Mouse (Mus musculus) CH12.LX (cell line): ENCODE results near the gene Urm1. TPM values are rescaled to one million over a fixed set of nuclear protein-coding genes. Genes with fewer than 3 reads are reported as not detected.

Source experiments
- DNase-seq: peaks from one replicate; pipeline ENCODE4 v3.0.0-alpha.2; 2013; ENCODE audit errors: extremely low read depth
- H3K27ac ChIP-seq: 2 replicates; pipeline ENCODE4 v1.5.1; 2012; ENCODE audit warnings: low read depth, mild to moderate bottlenecking, control low read depth, moderate library complexity; ENCODE audit not compliant: insufficient read depth
- H3K27me3 ChIP-seq: replicated peaks from 2 replicates; pipeline ENCODE3; 2012; ENCODE audit warnings: inconsistent platforms
- H3K36me3 ChIP-seq, 2 experiments: replicated peaks in 1 of 2; 2 replicates each; pipeline versions ENCODE3 to v1.6.1; 2012; ENCODE audit warnings: inconsistent platforms in 1 of 2, low read length in 1 of 2, mild to moderate bottlenecking in 1 of 2, mixed read lengths in 1 of 2, moderate library complexity in 1 of 2; ENCODE audit not compliant: control insufficient read depth in 1 of 2, insufficient read depth in 1 of 2
- H3K4me1 ChIP-seq, 2 experiments: 2 replicates each; pipeline ENCODE4 v1.6.1; 2012; ENCODE audit warnings: inconsistent platforms in 1 of 2, moderate library complexity in 1 of 2; ENCODE audit not compliant: insufficient read depth in 2 of 2, control insufficient read depth in 1 of 2
- H3K4me2 ChIP-seq: 2 replicates; pipeline ENCODE4 v1.6.1; 2012; ENCODE audit warnings: low read depth, mild to moderate bottlenecking, control low read depth; ENCODE audit not compliant: poor library complexity, insufficient read depth, severe bottlenecking
- H3K4me3 ChIP-seq, 3 experiments: fragments of 150-350 bp in 1 of 3; sonication (generic) in 1 of 3; replicated peaks in 1 of 3; 2 replicates each; pipeline versions ENCODE3 to v1.5.1; 2011 to 2012; ENCODE audit warnings: low read depth in 2 of 3, low read length in 2 of 3, mild to moderate bottlenecking in 2 of 3, moderate library complexity in 2 of 3, control low read depth in 1 of 3, improper control_type of control experiment in 1 of 3, inconsistent platforms in 1 of 3, mixed read lengths in 1 of 3; ENCODE audit not compliant: poor library complexity in 1 of 3
- H3K79me2 ChIP-seq: replicated peaks from 2 replicates; pipeline ENCODE4 v1.6.1; 2012; ENCODE audit warnings: mild to moderate bottlenecking, moderate library complexity; ENCODE audit not compliant: control insufficient read depth, poor library complexity, insufficient read depth, severe bottlenecking; ENCODE audit errors: extremely low read depth
- H3K9ac ChIP-seq: 2 replicates; pipeline ENCODE4 v1.6.1; 2012; ENCODE audit warnings: low read depth, mild to moderate bottlenecking, control low read depth, moderate library complexity; ENCODE audit not compliant: insufficient read depth
- H3K9me3 ChIP-seq: replicated peaks from 2 replicates; pipeline ENCODE3; 2012; ENCODE audit warnings: low read length, inconsistent platforms, mixed read lengths
- CTCF ChIP-seq, 2 experiments: IDR thresholded peaks in 1 of 2; conservative IDR thresholded peaks in 1 of 2; 2 replicates each; pipeline ENCODE4 v1.5.1; 2011 to 2012; ENCODE audit warnings: low read depth in 2 of 2, low read length in 2 of 2, improper control_type of control experiment in 1 of 2, inconsistent platforms in 1 of 2, mild to moderate bottlenecking in 1 of 2, moderate library complexity in 1 of 2
- ELF1 ChIP-seq: IDR thresholded peaks from 2 replicates; pipeline ENCODE4 v1.6.1; 2014; ENCODE audit warnings: low read depth, mild to moderate bottlenecking, inconsistent platforms, low read length, improper control_type of control experiment
- EP300 ChIP-seq: IDR thresholded peaks from 2 replicates; pipeline ENCODE4 v1.6.1; 2011; ENCODE audit warnings: low read length, improper control_type of control experiment
- GABPA ChIP-seq: IDR thresholded peaks from 2 replicates; pipeline ENCODE4 v1.6.1; 2012; ENCODE audit warnings: low read depth, low read length, improper control_type of control experiment, inconsistent platforms; ENCODE audit not compliant: insufficient replicate concordance
- IRF4 ChIP-seq: IDR thresholded peaks from 2 replicates; pipeline ENCODE4 v1.6.1; 2014; ENCODE audit warnings: low read depth, mild to moderate bottlenecking, inconsistent platforms, low read length, improper control_type of control experiment
- JUN ChIP-seq: IDR thresholded peaks from 2 replicates; pipeline ENCODE4 v1.6.1; 2011; ENCODE audit warnings: low read depth, mild to moderate bottlenecking, low read length, improper control_type of control experiment, moderate library complexity; ENCODE audit not compliant: insufficient read depth
- JUND ChIP-seq: conservative IDR thresholded peaks from 2 replicates; pipeline ENCODE4 v1.6.1; 2011; ENCODE audit warnings: low read depth, low read length, improper control_type of control experiment
- MEF2A ChIP-seq: IDR thresholded peaks from 2 replicates; pipeline ENCODE4 v1.6.1; 2014; ENCODE audit warnings: low read depth, mild to moderate bottlenecking, inconsistent platforms, low read length, improper control_type of control experiment, borderline replicate concordance
- MXI1 ChIP-seq: IDR thresholded peaks from 2 replicates; pipeline ENCODE4 v1.6.1; 2011; ENCODE audit warnings: mild to moderate bottlenecking, low read depth, low read length, improper control_type of control experiment
- MYC ChIP-seq: IDR thresholded peaks from 2 replicates; pipeline ENCODE4 v1.6.1; 2011; ENCODE audit warnings: low read depth, mild to moderate bottlenecking, improper control_type of control experiment, low read length
- NELFE ChIP-seq: IDR thresholded peaks from 2 replicates; pipeline ENCODE4 v1.6.1; 2011; ENCODE audit warnings: low read depth, low read length, improper control_type of control experiment
- NRF1 ChIP-seq: IDR thresholded peaks from 2 replicates; pipeline ENCODE4 v1.6.1; 2014; ENCODE audit warnings: low read depth, mild to moderate bottlenecking, inconsistent platforms, low read length, improper control_type of control experiment, moderate library complexity
- PAX5 ChIP-seq: IDR thresholded peaks from 2 replicates; pipeline ENCODE4 v1.6.1; 2012; ENCODE audit warnings: low read length, inconsistent platforms, mixed read lengths
- POLR2A ChIP-seq: IDR thresholded peaks from 2 replicates; pipeline ENCODE4 v1.6.1; 2011; ENCODE audit warnings: low read depth, mild to moderate bottlenecking, improper control_type of control experiment, low read length
- RAD21 ChIP-seq: IDR thresholded peaks from 2 replicates; pipeline ENCODE4 v1.6.1; 2011; ENCODE audit warnings: low read depth, mild to moderate bottlenecking, low read length, improper control_type of control experiment, moderate library complexity
- RCOR1 ChIP-seq: conservative IDR thresholded peaks from 2 replicates; pipeline ENCODE4 v1.6.1; 2012; ENCODE audit warnings: low read depth, mild to moderate bottlenecking, inconsistent platforms, low read length, improper control_type of control experiment
- SMC3 ChIP-seq: IDR thresholded peaks from 2 replicates; pipeline ENCODE4 v1.6.1; 2011; ENCODE audit warnings: low read depth, low read length, improper control_type of control experiment
- TBP ChIP-seq: conservative IDR thresholded peaks from 2 replicates; pipeline ENCODE4 v1.6.1; 2011; ENCODE audit warnings: low read depth, low read length, improper control_type of control experiment
- TCF12 ChIP-seq: IDR thresholded peaks from 2 replicates; pipeline ENCODE4 v1.6.1; 2014; ENCODE audit warnings: low read depth, mild to moderate bottlenecking, inconsistent platforms, low read length, improper control_type of control experiment
- UBTF ChIP-seq: IDR thresholded peaks from 2 replicates; pipeline ENCODE4 v1.6.1; 2012; ENCODE audit warnings: low read depth, mild to moderate bottlenecking, inconsistent platforms, low read length, improper control_type of control experiment, moderate library complexity
- USF1 ChIP-seq: IDR thresholded peaks from 2 replicates; pipeline ENCODE4 v1.6.1; 2014; ENCODE audit warnings: low read depth, mild to moderate bottlenecking, inconsistent platforms, low read length, improper control_type of control experiment
- USF2 ChIP-seq: conservative IDR thresholded peaks from 2 replicates; pipeline ENCODE4 v1.6.1; 2011; ENCODE audit warnings: low read depth, low read length, improper control_type of control experiment
- ZKSCAN1 ChIP-seq: IDR thresholded peaks from 2 replicates; pipeline ENCODE4 v1.6.1; 2012; ENCODE audit warnings: low read depth, inconsistent platforms, low read length, improper control_type of control experiment, borderline replicate concordance
- ZNF384 ChIP-seq: IDR thresholded peaks from 2 replicates; pipeline ENCODE4 v1.6.1; 2012; ENCODE audit warnings: low read depth, low read length, improper control_type of control experiment, inconsistent platforms
- dilution Hi-C: fragments of 300-500 bp; cut with MboI; formaldehyde crosslinking; loops from 2 replicates; pipeline ENCODE4 v1.14.3; 2020; ENCODE audit warnings: low sequenced_read_pairs; ENCODE audit not compliant: extremely low pct_unique_long_range_greater_than_20kb, extremely low pct_ligation_motif_present
- in situ Hi-C: fragments of 300-500 bp; cut with MboI; formaldehyde crosslinking; loops from 3 replicates; pipeline ENCODE4 v1.14.3; 2019; ENCODE audit warnings: low sequenced_read_pairs, low pct_ligation_motif_present, low pct_unique_long_range_greater_than_20kb, mixed read lengths
- polyA plus RNA-seq: library from polyadenylated mRNA; unstranded; fragments of >175 nt; gene quantifications from 2 replicates; pipeline ENCODE4 v1.2.1, GENCODE M21; 2012; ENCODE audit warnings: low read depth; ENCODE audit not compliant: insufficient read length
- total RNA-seq, 2 experiments: library from RNA; depleted of rRNA; stranded (reverse); fragments of 300-350 nt in 1 of 2; fragments of >200 nt in 1 of 2; gene quantifications; 2 replicates each; pipeline ENCODE4 v1.2.3; 2012 to 2014

Gene Urm1
- total and polyA plus RNA-seq, 3 experiments, result 25.6 to 31.9 (median 29.2) TPM

DNA sequence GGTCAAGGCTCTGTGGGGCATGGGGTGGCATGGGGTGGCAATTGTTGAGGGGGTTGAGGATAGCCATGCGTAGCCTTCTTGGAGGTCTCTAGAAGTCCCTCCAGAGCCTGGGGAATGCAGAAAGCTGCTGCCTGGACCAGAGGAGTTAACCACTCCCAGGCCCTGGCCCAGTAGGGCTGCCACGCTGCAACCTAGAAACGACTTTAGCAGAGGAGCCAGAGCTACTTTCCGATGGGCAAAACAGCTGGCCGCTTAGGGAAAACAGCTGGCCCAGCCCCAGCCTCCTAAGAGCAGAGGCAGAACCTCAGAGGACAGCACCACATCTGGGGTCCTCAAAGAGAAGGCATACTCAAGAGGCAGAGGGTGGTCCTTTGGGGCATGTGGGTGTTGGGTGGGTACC, 38.1 kb downstream of the Urm1 start:
- no peak overlapping the region for H3K4me2 ChIP-seq
- H3K79me2 ChIP-seq, result no peaks in the 10 kb centered on the region
- no peaks in the 10 kb centered on the region for H3K36me3 ChIP-seq
- no peak overlapping the region for H3K9ac ChIP-seq
- in situ Hi-C loops, result loop anchor here (5.0 kb wide), 1 partner anchor 41 kb away; no protein-coding TSS in a partner anchor
- H3K9me3 ChIP-seq, result no peaks in the 10 kb centered on the region
- dilution Hi-C loops, result no loop called here
- no peak overlapping the region for H3K4me3 ChIP-seq
- H3K4me1 ChIP-seq, result peaks cover 0 to 3% of the 10 kb centered on the region in 2 experiments; a peak in 1 of 4 replicates
- DNase-seq, result no peak
- no peak overlapping the region for H3K27ac ChIP-seq
- peaks cover 6% of the 10 kb centered on the region for H3K27me3 ChIP-seq
- TF ChIP-seq ZNF384, result no peak
- TF ChIP-seq MEF2A, result no peak
- TF ChIP-seq TCF12, result no peak
- no peak for TF ChIP-seq JUN
- no peak for TF ChIP-seq CTCF (conservative IDR thresholded peaks at IDR 0.05 in 1 of 2, IDR thresholded peaks at IDR 0.05 in 1 of 2; ENCODE audit: low read depth in 2 of 2, low read length in 2 of 2)
- no peak for TF ChIP-seq USF2
- no peak for TF ChIP-seq ELF1
- no peak for TF ChIP-seq NRF1
- TF ChIP-seq POLR2A, result no peak
- TF ChIP-seq IRF4, result no peak
- no peak for TF ChIP-seq USF1
- TF ChIP-seq RCOR1, result no peak
- no peak for TF ChIP-seq MXI1
- TF ChIP-seq GABPA, result no peak
- no peak for TF ChIP-seq EP300
- no peak for TF ChIP-seq TBP
- no peak for TF ChIP-seq UBTF
- TF ChIP-seq PAX5, result no peak
- TF ChIP-seq JUND, result no peak

DNA sequence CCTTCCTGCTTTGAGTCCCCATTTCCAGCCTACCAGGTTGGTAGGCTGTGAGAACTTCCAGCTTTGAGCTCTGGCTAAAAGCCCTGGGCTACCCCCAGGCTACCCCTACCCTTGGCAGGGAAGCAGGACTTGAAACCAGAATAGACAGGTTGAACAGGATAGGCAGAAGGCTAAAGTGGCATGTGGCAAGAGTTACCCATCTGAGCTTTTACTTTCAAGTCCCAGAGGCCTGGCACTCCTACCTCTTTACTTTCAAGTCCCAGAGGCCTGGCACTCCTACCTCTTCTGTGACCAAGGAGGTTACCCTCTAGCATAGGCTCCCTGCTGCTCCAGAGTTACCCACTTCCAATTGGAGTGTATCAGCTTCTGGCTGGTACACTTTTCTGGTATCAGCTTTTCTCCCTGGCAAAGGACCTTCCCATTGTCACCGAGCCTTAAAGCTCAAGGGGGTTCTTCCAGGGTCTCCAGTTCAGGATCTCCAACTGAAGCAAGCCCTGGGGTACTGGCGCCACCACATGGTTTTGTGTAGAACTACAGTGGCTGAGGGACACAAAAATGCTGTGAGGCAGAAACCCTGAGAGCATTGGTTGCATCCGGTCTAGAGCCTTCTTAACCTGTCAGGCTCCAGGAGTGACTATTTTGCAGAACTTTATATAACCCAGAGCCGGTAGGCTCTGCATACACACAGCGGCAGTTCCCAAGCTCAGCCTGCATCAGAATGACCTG, 39.0 kb downstream of the Urm1 start:
- H3K4me1 ChIP-seq, result peaks cover 0 to 3% of the 10 kb centered on the region in 2 experiments; a peak in 1 of 4 replicates
- peak; percentile 38 for DNase-seq
- H3K4me3 ChIP-seq, result no peak overlapping the region
- TF ChIP-seq ZKSCAN1 (no peak), SMC3 (peak; percentile 63), RAD21 (peak; percentile 70), CTCF (conservative IDR thresholded peaks at IDR 0.05 in 1 of 2, IDR thresholded peaks at IDR 0.05 in 1 of 2; ENCODE audit: low read depth in 2 of 2, low read length in 2 of 2) (peak; percentile 59 to 78; a peak in 3 of 4 replicates), JUND (no peak), IRF4 (no peak), TCF12 (no peak), NELFE (0 out of 2 replicates have a peak, but pooled peaks have one; percentile 14), MYC (no peak)
- H3K9me3 ChIP-seq, result no peaks in the 10 kb centered on the region
- H3K4me2 ChIP-seq, result no peak overlapping the region
- no peak overlapping the region for H3K9ac ChIP-seq
- no peaks in the 10 kb centered on the region for H3K36me3 ChIP-seq
- H3K27ac ChIP-seq, result no peak overlapping the region
- dilution Hi-C loops (no loop called here), in situ Hi-C loops (loop anchor here (5.0 kb wide), 1 partner anchor 42 kb away; no protein-coding TSS in a partner anchor)
- H3K79me2 ChIP-seq, result no peaks in the 10 kb centered on the region
- peaks cover 8% of the 10 kb centered on the region for H3K27me3 ChIP-seq
